Mouse (Mus musculus) lung, postnatal 0 days (tissue): ENCODE measurements around the gene Tnni3k. TPM values are rescaled to one million over a fixed set of nuclear protein-coding genes. Genes with fewer than 3 reads are reported as not detected.

ENCODE experiments used
- ATAC-seq: fragments of 200-750 bp; cut with Nextera tagmentation; 2 replicates; pipeline ENCODE4 v1.8.0; 2017; ENCODE audit warnings: moderate library complexity
- DNase-seq: peaks from one replicate; pipeline ENCODE4 v3.0.0-alpha.2; 2016; ENCODE audit warnings: low spot score
- H3K27ac ChIP-seq: fragments of 300-500 bp; sonication (generic); 2 replicates; pipeline ENCODE4 v1.5.1; 2014; ENCODE audit warnings: antibody characterized with exemption, mild to moderate bottlenecking, low read length, mixed read lengths
- H3K27me3 ChIP-seq: fragments of 300-500 bp; sonication (generic); replicated peaks from 2 replicates; pipeline ENCODE4 v1.6.1; 2014; ENCODE audit warnings: low read length, mixed read lengths; ENCODE audit not compliant: insufficient read depth
- H3K36me3 ChIP-seq: fragments of 300-500 bp; sonication (generic); 2 replicates; pipeline ENCODE4 v1.6.1; 2014; ENCODE audit warnings: low read length, mixed read lengths; ENCODE audit not compliant: insufficient read depth
- H3K4me1 ChIP-seq: fragments of 300-500 bp; sonication (generic); 2 replicates; pipeline ENCODE4 v1.6.1; 2014; ENCODE audit warnings: antibody characterized with exemption, low read depth, low read length, mixed read lengths; ENCODE audit not compliant: insufficient read depth
- H3K4me2 ChIP-seq: fragments of 300-500 bp; sonication (generic); replicated peaks from 2 replicates; pipeline ENCODE4 v1.6.1; 2014; ENCODE audit warnings: low read depth, mild to moderate bottlenecking, low read length, moderate library complexity, mixed read lengths
- H3K4me3 ChIP-seq: fragments of 300-500 bp; sonication (generic); 2 replicates; pipeline ENCODE4 v1.5.1; 2014; ENCODE audit warnings: low read depth, low read length
- H3K9ac ChIP-seq: fragments of 300-500 bp; sonication (generic); replicated peaks from 2 replicates; pipeline ENCODE4 v1.6.1; 2014; ENCODE audit warnings: low read depth, mild to moderate bottlenecking
- H3K9me3 ChIP-seq: fragments of 300-500 bp; sonication (generic); 2 replicates; pipeline ENCODE4 v1.6.1; 2016; ENCODE audit warnings: low read length, mixed read lengths
- CTCF ChIP-seq: IDR thresholded peaks from 2 replicates; pipeline ENCODE4 v1.5.1; 2016; ENCODE audit warnings: antibody characterized with exemption, mild to moderate bottlenecking
- EP300 ChIP-seq: IDR thresholded peaks from 2 replicates; pipeline ENCODE4 v1.6.1; 2016; ENCODE audit warnings: antibody characterized with exemption, mild to moderate bottlenecking, control low read depth
- WGBS: fragments of 180-500 bp; shearing (Covaris S2); extraction: QIAGEN DNeasy Blood & Tissue Kit; methylation state at CpG from one replicate; pipeline ENCODE4 v1.1.7; 2014; 5-methylcytosine and 5-hydroxymethylcytosine counted together
- polyA plus RNA-seq: library from polyadenylated mRNA; unstranded; fragments of >200 nt; fragmentation: Nextera tagmentation; extraction: Ambion mirVana; gene quantifications from 2 replicates; pipeline ENCODE4 v1.2.1, GENCODE M21; 2015

Gene Tnni3k
- polyA plus RNA-seq, 1 experiment from 2014 or later = 0.75 TPM

DNA sequence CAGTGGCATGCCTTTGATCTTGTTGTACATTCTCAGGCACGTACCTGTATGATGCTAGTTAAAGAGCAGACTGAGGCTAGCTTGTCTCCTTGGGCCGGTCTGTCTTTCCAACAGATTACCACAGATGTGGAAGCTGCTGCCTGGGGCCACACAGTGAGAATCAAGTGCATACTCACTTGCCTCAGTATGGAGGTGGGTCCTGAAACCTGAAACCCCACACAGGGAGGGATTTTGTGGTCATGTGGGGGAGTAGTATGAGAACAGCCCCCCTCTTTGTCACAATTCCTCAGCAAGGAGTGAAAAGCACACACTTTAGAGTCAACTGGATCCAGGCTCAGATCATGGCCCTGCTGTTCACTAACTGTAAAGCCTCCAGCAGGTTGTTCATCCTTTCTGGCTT, 239.6 kb downstream of the Tnni3k start:
- Histone ChIP-seq H3K4me2 (no peak overlapping the region), H3K4me3 (no peak overlapping the region), H3K9me3 (no peaks in the 10 kb centered on the region), H3K27ac (no peak overlapping the region), H3K4me1 (no peaks in the 10 kb centered on the region), H3K27me3 (no peaks in the 10 kb centered on the region), H3K9ac (no peak overlapping the region), H3K36me3 (no peaks in the 10 kb centered on the region)
- 42% methylated on average over 2 of the region's 2 CpGs for WGBS
- ATAC-seq (no peak), DNase-seq (no peak)
- TF ChIP-seq CTCF (no peak), EP300 (no peak)

DNA sequence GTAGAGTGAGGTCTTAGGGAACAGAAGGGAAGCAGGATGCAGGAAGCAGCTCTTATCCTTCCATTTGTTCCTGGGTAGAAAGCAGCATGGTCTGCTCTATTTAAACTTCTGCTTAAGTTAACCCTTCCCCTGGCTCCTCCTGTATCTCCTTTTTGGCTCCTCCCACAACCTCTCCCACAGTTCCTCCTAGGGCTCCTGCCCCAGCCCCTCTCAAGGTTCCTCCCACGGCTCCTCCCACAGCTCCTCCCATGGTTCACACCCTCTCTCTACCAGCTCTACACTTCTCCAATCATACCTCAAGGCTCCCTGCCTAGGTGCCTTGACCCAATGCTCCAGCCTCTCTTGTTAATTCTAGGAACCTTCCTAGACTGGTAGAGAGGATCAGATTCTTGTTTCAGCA, 242.3 kb downstream of the Tnni3k start:
- no peak overlapping the region for H3K4me2 ChIP-seq
- DNase-seq (no peak), ATAC-seq (no peak)
- no peak overlapping the region for H3K4me3 ChIP-seq
- no peak overlapping the region for H3K27ac ChIP-seq
- H3K9ac ChIP-seq = no peak overlapping the region
- H3K4me1 ChIP-seq = no peaks in the 10 kb centered on the region
- no peaks in the 10 kb centered on the region for H3K9me3 ChIP-seq
- H3K36me3 ChIP-seq = no peaks in the 10 kb centered on the region
- no peaks in the 10 kb centered on the region for H3K27me3 ChIP-seq
- TF ChIP-seq EP300 (no peak), CTCF (no peak)
- WGBS = 57% methylated on average over 1 of the region's 1 CpGs

GRCm38 (mm10) chr3:154811833-154812232, 243.4 kb downstream of the Tnni3k start:
- no peak for TF ChIP-seq EP300
- TF ChIP-seq CTCF = no peak
- Histone ChIP-seq H3K9me3 (no peaks in the 10 kb centered on the region), H3K4me1 (no peaks in the 10 kb centered on the region), H3K4me2 (no peak overlapping the region), H3K9ac (no peak overlapping the region), H3K27me3 (no peaks in the 10 kb centered on the region), H3K4me3 (no peak overlapping the region), H3K36me3 (no peaks in the 10 kb centered on the region), H3K27ac (no peak overlapping the region)
- ATAC-seq (no peak), DNase-seq (no peak)
- WGBS = 49% methylated on average over 9 of the region's 9 CpGs

GRCm38 (mm10) chr3:154811281-154811680, 243.9 kb downstream of the Tnni3k start:
- no peaks in the 10 kb centered on the region for H3K9me3 ChIP-seq
- H3K4me3 ChIP-seq = no peak overlapping the region
- 30% methylated on average over 9 of the region's 9 CpGs for WGBS
- ATAC-seq (no peak), DNase-seq (no peak)
- no peak for TF ChIP-seq CTCF
- no peak for TF ChIP-seq EP300
- H3K4me1 ChIP-seq = no peaks in the 10 kb centered on the region
- no peak overlapping the region for H3K4me2 ChIP-seq
- H3K27ac ChIP-seq = no peak overlapping the region
- no peaks in the 10 kb centered on the region for H3K36me3 ChIP-seq
- no peaks in the 10 kb centered on the region for H3K27me3 ChIP-seq
- H3K9ac ChIP-seq = no peak overlapping the region

DNA sequence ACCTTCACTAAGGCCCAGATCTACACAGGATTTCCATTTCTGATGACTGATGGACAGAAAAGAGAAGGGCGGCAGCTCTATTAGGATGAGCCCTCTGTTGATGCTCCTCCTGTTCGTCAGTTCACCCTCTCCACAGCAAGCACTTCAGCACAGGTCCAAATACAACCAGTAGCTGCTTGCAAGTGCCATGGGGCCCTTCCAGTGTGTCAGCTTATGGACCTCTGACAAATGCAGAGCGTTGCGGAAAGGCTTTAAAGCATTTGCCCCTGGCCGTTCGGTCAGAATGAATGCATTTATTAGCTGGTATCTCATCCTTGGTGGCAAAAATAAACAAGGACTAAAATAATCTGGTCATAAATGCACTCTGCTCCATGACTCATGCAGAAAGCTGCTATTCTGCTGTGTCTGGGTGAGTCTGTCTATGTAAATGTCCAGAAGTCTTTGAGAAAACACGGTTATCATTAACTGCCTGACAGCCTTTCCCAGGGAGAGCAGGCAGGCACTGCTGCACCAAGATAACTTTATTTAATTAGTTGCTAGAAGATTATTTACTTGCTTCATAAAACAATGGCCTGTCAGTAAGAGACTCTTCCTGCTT, 244.8 kb downstream of the Tnni3k start:
- 43% methylated on average over 7 of the region's 7 CpGs for WGBS
- DNase-seq = no peak
- H3K27ac ChIP-seq = no peak overlapping the region
- H3K27me3 ChIP-seq = no peaks in the 10 kb centered on the region
- no peaks in the 10 kb centered on the region for H3K9me3 ChIP-seq
- TF ChIP-seq CTCF = no peak
- no peak for TF ChIP-seq EP300
- H3K4me2 ChIP-seq = no peak overlapping the region
- H3K4me1 ChIP-seq = no peaks in the 10 kb centered on the region
- ATAC-seq = no peak
- no peaks in the 10 kb centered on the region for H3K36me3 ChIP-seq
- H3K4me3 ChIP-seq = no peak overlapping the region
- no peak overlapping the region for H3K9ac ChIP-seq

DNA sequence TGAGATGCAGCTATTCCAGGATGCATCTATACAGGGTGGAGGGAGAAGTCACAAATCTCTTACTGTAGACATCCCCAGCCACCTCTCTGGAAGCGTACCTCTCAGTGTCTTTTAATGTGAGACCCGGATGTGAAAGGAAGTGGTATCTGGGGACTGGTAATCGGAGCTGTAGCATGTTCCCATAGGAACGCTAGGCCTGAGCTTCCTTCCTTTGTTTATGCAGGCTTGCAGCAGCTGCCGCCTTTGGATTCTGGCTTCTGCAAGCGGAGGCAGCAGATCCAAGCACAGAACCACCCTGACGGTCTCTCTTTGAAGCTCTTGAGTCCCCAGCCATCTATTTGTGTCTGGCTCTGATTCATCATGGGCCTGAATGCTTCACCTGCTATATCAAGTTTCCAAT, 248.6 kb downstream of the Tnni3k start:
- Histone ChIP-seq H3K9me3 (no peaks in the 10 kb centered on the region), H3K36me3 (no peaks in the 10 kb centered on the region), H3K27me3 (no peaks in the 10 kb centered on the region), H3K4me1 (no peaks in the 10 kb centered on the region), H3K4me2 (no peak overlapping the region), H3K27ac (no peak overlapping the region), H3K9ac (no peak overlapping the region), H3K4me3 (no peak overlapping the region)
- 25% methylated on average over 7 of the region's 7 CpGs for WGBS
- ATAC-seq (peak; percentile 65), DNase-seq (peak; percentile 50)
- TF ChIP-seq EP300 (no peak), CTCF (no peak)

GRCm38 (mm10) chr3:154800888-154801429, 254.2 kb downstream of the Tnni3k start:
- H3K9me3 ChIP-seq = no peaks in the 10 kb centered on the region
- DNase-seq (no peak), ATAC-seq (no peak)
- no peak overlapping the region for H3K27ac ChIP-seq
- H3K36me3 ChIP-seq = no peaks in the 10 kb centered on the region
- no peak overlapping the region for H3K9ac ChIP-seq
- H3K4me1 ChIP-seq = no peaks in the 10 kb centered on the region
- 48% methylated on average over 8 of the region's 8 CpGs for WGBS
- H3K4me3 ChIP-seq = no peak overlapping the region
- H3K27me3 ChIP-seq = no peaks in the 10 kb centered on the region
- no peak for TF ChIP-seq CTCF
- no peak for TF ChIP-seq EP300
- no peak overlapping the region for H3K4me2 ChIP-seq
